Mouse (Mus musculus): Measurements from ENCODE around the gene Ccdc36. TPM values are rescaled to one million over a fixed set of nuclear protein-coding genes. Genes with fewer than 3 reads are reported as not detected.

Gene Ccdc36
- polyA plus RNA-seq, 1 experiment, result not detected

GRCm38 (mm10) chr9:108388601-108389000 lies 39.7 kb downstream of the Ccdc36 start:
- no peaks in the 10 kb centered on the region for H3K9me3 ChIP-seq
- H3K4me1 ChIP-seq, result 0 out of 2 replicates have a peak, but pooled peaks cover 4% of the 10 kb centered on the region
- no peak overlapping the region for H3K4me3 ChIP-seq (replicated peaks)
- H3K36me3 ChIP-seq (replicated peaks; ENCODE audit: low read length), result peaks cover 96% of the 10 kb centered on the region
- TF ChIP-seq GATA1 (IDR thresholded peaks at IDR 0.05; ENCODE audit: borderline replicate concordance, low read length) (no peak), FLI1 (IDR thresholded peaks at IDR 0.05; ENCODE audit: low read length) (no peak)
- H3K27me3 ChIP-seq (replicated peaks), result no peaks in the 10 kb centered on the region

GRCm38 (mm10) chr9:108386816-108387215 lies 41.5 kb downstream of the Ccdc36 start:
- no peaks in the 10 kb centered on the region for H3K9me3 ChIP-seq
- no peaks in the 10 kb centered on the region for H3K27me3 ChIP-seq (replicated peaks)
- TF ChIP-seq FLI1 (IDR thresholded peaks at IDR 0.05; ENCODE audit: low read length), result no peak
- TF ChIP-seq GATA1 (IDR thresholded peaks at IDR 0.05; ENCODE audit: borderline replicate concordance, low read length), result no peak
- H3K4me1 ChIP-seq, result 0 out of 2 replicates have a peak, but pooled peaks cover 4% of the 10 kb centered on the region
- H3K36me3 ChIP-seq (replicated peaks; ENCODE audit: low read length), result peaks cover 96% of the 10 kb centered on the region
- no peak overlapping the region for H3K4me3 ChIP-seq (replicated peaks)

GRCm38 (mm10) chr9:108385006-108385405 lies 43.3 kb downstream of the Ccdc36 start:
- Histone ChIP-seq H3K36me3 (replicated peaks; ENCODE audit: low read length) (peaks cover 96% of the 10 kb centered on the region), H3K4me3 (replicated peaks) (no peak overlapping the region), H3K27me3 (replicated peaks) (no peaks in the 10 kb centered on the region), H3K9me3 (no peaks in the 10 kb centered on the region), H3K4me1 (no peaks in the 10 kb centered on the region)
- no peak for TF ChIP-seq GATA1 (IDR thresholded peaks at IDR 0.05; ENCODE audit: borderline replicate concordance, low read length)
- no peak for TF ChIP-seq FLI1 (IDR thresholded peaks at IDR 0.05; ENCODE audit: low read length)

GRCm38 (mm10) chr9:108381382-108381781 lies 46.9 kb downstream of the Ccdc36 start:
- H3K36me3 ChIP-seq (replicated peaks; ENCODE audit: low read length), result peaks cover 96% of the 10 kb centered on the region
- no peaks in the 10 kb centered on the region for H3K9me3 ChIP-seq
- H3K4me1 ChIP-seq, result no peaks in the 10 kb centered on the region
- H3K4me3 ChIP-seq (replicated peaks), result no peak overlapping the region
- H3K27me3 ChIP-seq (replicated peaks), result no peaks in the 10 kb centered on the region
- TF ChIP-seq FLI1 (IDR thresholded peaks at IDR 0.05; ENCODE audit: low read length), result no peak
- no peak for TF ChIP-seq GATA1 (IDR thresholded peaks at IDR 0.05; ENCODE audit: borderline replicate concordance, low read length)

GRCm38 (mm10) chr9:108379294-108379693 lies 49.0 kb downstream of the Ccdc36 start:
- peaks cover 96% of the 10 kb centered on the region for H3K36me3 ChIP-seq (replicated peaks; ENCODE audit: low read length)
- H3K4me3 ChIP-seq (replicated peaks), result no peak overlapping the region
- H3K9me3 ChIP-seq, result no peaks in the 10 kb centered on the region
- no peaks in the 10 kb centered on the region for H3K4me1 ChIP-seq
- TF ChIP-seq GATA1 (IDR thresholded peaks at IDR 0.05; ENCODE audit: borderline replicate concordance, low read length), result no peak
- no peak for TF ChIP-seq FLI1 (IDR thresholded peaks at IDR 0.05; ENCODE audit: low read length)
- H3K27me3 ChIP-seq (replicated peaks), result no peaks in the 10 kb centered on the region

GRCm38 (mm10) chr9:108378736-108379135 lies 49.5 kb downstream of the Ccdc36 start:
- Histone ChIP-seq H3K36me3 (replicated peaks; ENCODE audit: low read length) (peaks cover 96% of the 10 kb centered on the region), H3K27me3 (replicated peaks) (no peaks in the 10 kb centered on the region), H3K9me3 (no peaks in the 10 kb centered on the region), H3K4me1 (no peaks in the 10 kb centered on the region), H3K4me3 (replicated peaks) (no peak overlapping the region)
- TF ChIP-seq GATA1 (IDR thresholded peaks at IDR 0.05; ENCODE audit: borderline replicate concordance, low read length) (no peak), FLI1 (IDR thresholded peaks at IDR 0.05; ENCODE audit: low read length) (no peak)

GRCm38 (mm10) chr9:108378234-108378633 lies 50.0 kb downstream of the Ccdc36 start:
- Histone ChIP-seq H3K4me1 (no peaks in the 10 kb centered on the region), H3K36me3 (replicated peaks; ENCODE audit: low read length) (peaks cover 96% of the 10 kb centered on the region), H3K9me3 (no peaks in the 10 kb centered on the region), H3K27me3 (replicated peaks) (no peaks in the 10 kb centered on the region), H3K4me3 (replicated peaks) (no peak overlapping the region)
- TF ChIP-seq FLI1 (IDR thresholded peaks at IDR 0.05; ENCODE audit: low read length), result no peak
- no peak for TF ChIP-seq GATA1 (IDR thresholded peaks at IDR 0.05; ENCODE audit: borderline replicate concordance, low read length)

Other genes with a start within 250 kb of the Ccdc36 start
- gene Bsn, start 238.1 kb downstream of the Ccdc36 start, polyA plus RNA-seq (2012; ENCODE audit: insufficient read depth, low replicate concordance), result 0.26 and 0.83 TPM in 2 replicates
- 10.0 and 15.2 TPM in 2 replicates for gene Dag1, start 164.5 kb downstream of the Ccdc36 start, polyA plus RNA-seq (2012; ENCODE audit: insufficient read depth, low replicate concordance)
- gene Nicn1, start 138.1 kb downstream of the Ccdc36 start, polyA plus RNA-seq (2012; ENCODE audit: insufficient read depth, low replicate concordance), result not detected in 2 replicates
- 1.9 TPM in 1 of 2 replicates, not detected in the other for gene Amt, start 131.6 kb downstream of the Ccdc36 start, polyA plus RNA-seq (2012; ENCODE audit: insufficient read depth, low replicate concordance)
- 83.3 and 92.2 TPM in 2 replicates for gene Rhoa, start 122.4 kb downstream of the Ccdc36 start, polyA plus RNA-seq (2012; ENCODE audit: insufficient read depth, low replicate concordance)
- 5.1 and 6.8 TPM in 2 replicates for gene Tcta, start 122.3 kb downstream of the Ccdc36 start, polyA plus RNA-seq (2012; ENCODE audit: insufficient read depth, low replicate concordance)
- gene Gpx1, start 89.6 kb downstream of the Ccdc36 start, polyA plus RNA-seq (2012; ENCODE audit: insufficient read depth, low replicate concordance), result 49.9 and 236 TPM in 2 replicates
- 63.2 and 114 TPM in 2 replicates for gene Usp4, start 80.6 kb downstream of the Ccdc36 start, polyA plus RNA-seq (2012; ENCODE audit: insufficient read depth, low replicate concordance)
- gene 1700102P08Rik, start 35.7 kb downstream of the Ccdc36 start, polyA plus RNA-seq (2012; ENCODE audit: insufficient read depth, low replicate concordance), result 0.30 TPM in 1 of 2 replicates, not detected in the other
- gene BC048562, start 8.0 kb upstream of the Ccdc36 start, polyA plus RNA-seq (2012; ENCODE audit: insufficient read depth, low replicate concordance), result not detected in 2 replicates
- 16.0 and 16.9 TPM in 2 replicates for gene Ccdc71, start 32.0 kb upstream of the Ccdc36 start, polyA plus RNA-seq (2012; ENCODE audit: insufficient read depth, low replicate concordance)
- gene Klhdc8b, start 33.1 kb upstream of the Ccdc36 start, polyA plus RNA-seq (2012; ENCODE audit: insufficient read depth, low replicate concordance), result 3.8 and 6.5 TPM in 2 replicates
- gene Lamb2, start 51.3 kb upstream of the Ccdc36 start, polyA plus RNA-seq (2012; ENCODE audit: insufficient read depth, low replicate concordance), result 0.04 TPM in 1 of 2 replicates, not detected in the other
- 61.5 and 104 TPM in 2 replicates for gene Usp19, start 62.1 kb upstream of the Ccdc36 start, polyA plus RNA-seq (2012; ENCODE audit: insufficient read depth, low replicate concordance)
- gene Qars, start 79.2 kb upstream of the Ccdc36 start, polyA plus RNA-seq (2012; ENCODE audit: insufficient read depth, low replicate concordance), result 6.5 and 33.3 TPM in 2 replicates
- gene Qrich1, start 88.3 kb upstream of the Ccdc36 start, polyA plus RNA-seq (2012; ENCODE audit: insufficient read depth, low replicate concordance), result 22.0 and 38.5 TPM in 2 replicates
- gene Impdh2, start 131.8 kb upstream of the Ccdc36 start, polyA plus RNA-seq (2012; ENCODE audit: insufficient read depth, low replicate concordance), result 39.0 and 48.2 TPM in 2 replicates
- gene Ndufaf3, start 138.9 kb upstream of the Ccdc36 start, polyA plus RNA-seq (2012; ENCODE audit: insufficient read depth, low replicate concordance), result 28.6 and 37.1 TPM in 2 replicates
- 65.8 and 158 TPM in 2 replicates for gene Dalrd3, start 141.4 kb upstream of the Ccdc36 start, polyA plus RNA-seq (2012; ENCODE audit: insufficient read depth, low replicate concordance)
- gene Wdr6, start 150.3 kb upstream of the Ccdc36 start, polyA plus RNA-seq (2012; ENCODE audit: insufficient read depth, low replicate concordance), result 4.8 and 5.5 TPM in 2 replicates
- gene P4htm, start 169.2 kb upstream of the Ccdc36 start, polyA plus RNA-seq (2012; ENCODE audit: insufficient read depth, low replicate concordance), result 1.8 and 2.8 TPM in 2 replicates
- 33.3 and 103 TPM in 2 replicates for gene Arih2, start 220.9 kb upstream of the Ccdc36 start, polyA plus RNA-seq (2012; ENCODE audit: insufficient read depth, low replicate concordance)
- gene Slc25a20, start 233.6 kb upstream of the Ccdc36 start, polyA plus RNA-seq (2012; ENCODE audit: insufficient read depth, low replicate concordance), result 3.2 and 4.4 TPM in 2 replicates